Mouse (Mus musculus) 3T3-L1 (cell line): ENCODE results near the gene Olfr221.
"Not testable (repeated sequence)": the region's sequence is repeated elsewhere in the genome, so short reads cannot be mapped to it uniquely, and the experiment has no call there.

Experiments used
- DNase-seq: peaks from one replicate; pipeline ENCODE4 v3.0.0-alpha.2; 2015; ENCODE audit warnings: low read depth, low spot score

The Olfr221 gene

DNA sequence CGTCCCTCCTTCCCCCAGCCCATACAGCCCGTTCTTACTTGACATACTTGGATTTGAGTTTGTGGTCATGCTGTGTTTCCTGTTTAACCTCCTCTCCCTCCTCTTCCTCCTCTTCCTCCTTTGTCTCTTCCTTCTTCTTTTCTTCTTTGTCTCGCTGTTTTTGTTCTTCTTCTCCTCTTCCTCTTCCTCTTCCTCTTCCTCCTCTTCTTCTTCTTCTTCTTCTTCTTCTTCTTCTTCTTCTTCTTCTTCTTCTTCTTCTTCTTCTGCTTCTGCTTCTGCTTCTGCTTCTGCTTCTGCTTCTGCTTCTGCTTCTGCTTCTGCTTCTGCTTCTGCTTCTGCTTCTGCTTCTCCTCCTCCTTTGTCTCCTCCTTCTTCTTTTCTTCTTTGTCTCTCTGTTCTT is at the start of gene Olfr221:
Gene Olfr221, minus strand, starts transcription at position 101 of the 400 bp plus-strand sequence.
- DNase-seq = not testable (repeated sequence)

DNA sequence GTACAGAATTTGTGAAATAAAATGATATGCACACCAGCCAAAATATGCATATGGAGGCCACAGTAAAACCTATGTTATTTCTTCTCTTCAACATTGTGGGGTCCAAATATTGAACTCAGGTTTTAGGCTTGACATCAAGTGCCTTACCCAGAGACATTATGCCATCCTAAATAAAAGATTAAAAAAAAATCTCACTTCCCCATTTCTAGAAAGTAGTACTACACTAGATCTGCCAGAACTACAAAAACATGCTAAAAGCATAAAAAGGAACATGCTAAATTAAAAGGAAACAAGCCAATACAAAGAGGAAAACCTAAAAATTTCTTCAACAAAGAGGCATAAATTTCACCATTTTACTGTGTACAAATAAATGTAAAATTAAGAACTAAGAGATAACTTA is 40.8 kb upstream of the Olfr221 start:
- no peak for DNase-seq

DNA sequence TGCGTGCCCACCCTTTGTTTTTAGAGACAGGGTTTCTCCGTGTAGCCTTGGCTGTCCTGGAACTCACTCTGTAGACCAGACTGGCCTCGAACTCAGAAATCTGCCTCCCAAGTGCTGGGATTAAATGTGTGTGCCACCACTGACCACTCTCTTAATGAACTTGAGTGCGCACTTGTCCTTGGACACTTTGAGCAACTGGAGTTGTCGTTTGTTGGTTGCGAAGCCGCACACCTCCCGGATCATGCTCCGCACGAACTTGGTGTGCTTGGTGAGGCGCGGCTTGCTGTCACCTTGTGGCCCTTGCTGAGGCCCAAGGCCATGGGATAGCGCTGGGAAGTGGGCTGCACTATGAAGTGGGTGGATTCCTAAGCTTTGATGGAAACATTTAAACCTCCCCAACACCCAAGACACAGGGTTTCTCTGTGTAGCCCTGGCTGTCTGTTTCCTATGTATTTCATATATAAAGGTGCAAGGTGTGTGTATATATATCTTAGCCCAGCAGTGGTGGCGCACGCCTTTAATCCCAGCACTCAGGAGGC is 29.4 kb upstream of the Olfr221 start:
- DNase-seq = no peak

DNA sequence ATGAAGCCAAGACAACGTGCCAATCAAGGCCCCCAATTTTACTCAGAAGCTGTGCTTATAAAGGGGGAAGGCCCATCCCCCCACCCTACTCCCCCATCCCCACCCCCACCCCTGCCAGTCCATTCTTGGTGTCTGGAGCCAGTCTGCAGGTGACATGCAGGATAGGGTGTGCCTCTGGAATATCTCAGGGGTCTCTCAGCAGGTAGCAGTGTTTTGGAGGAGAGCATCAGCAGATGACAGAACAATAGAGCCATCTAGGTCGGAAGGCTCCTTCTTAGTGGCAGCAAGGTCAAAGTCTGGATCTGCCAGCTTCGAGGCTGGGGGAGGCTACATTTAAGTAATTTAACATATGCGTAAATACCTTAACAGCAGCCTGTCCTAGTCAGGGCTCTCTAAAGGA is 23.9 kb upstream of the Olfr221 start:
- DNase-seq = no peak

DNA sequence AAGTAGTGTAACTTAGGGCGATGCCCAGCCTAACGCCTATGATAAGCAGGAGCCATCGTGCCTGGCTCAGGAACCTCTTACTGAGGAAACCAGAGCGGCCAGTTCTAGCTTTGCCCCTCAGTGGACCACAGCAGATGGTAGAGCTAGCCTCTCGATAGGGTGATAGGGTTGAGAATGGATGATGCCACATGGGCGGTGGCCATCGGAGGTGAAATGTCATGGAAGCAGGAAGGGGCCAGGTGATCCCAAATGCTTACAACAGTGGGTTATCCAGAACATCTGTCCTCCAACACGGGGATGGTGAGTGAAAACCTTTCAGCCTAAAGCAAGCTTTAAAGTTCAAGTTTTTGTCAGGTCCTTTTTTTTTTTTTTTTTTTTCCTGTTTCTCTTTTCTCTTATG is 19.5 kb upstream of the Olfr221 start:
- no peak for DNase-seq

DNA sequence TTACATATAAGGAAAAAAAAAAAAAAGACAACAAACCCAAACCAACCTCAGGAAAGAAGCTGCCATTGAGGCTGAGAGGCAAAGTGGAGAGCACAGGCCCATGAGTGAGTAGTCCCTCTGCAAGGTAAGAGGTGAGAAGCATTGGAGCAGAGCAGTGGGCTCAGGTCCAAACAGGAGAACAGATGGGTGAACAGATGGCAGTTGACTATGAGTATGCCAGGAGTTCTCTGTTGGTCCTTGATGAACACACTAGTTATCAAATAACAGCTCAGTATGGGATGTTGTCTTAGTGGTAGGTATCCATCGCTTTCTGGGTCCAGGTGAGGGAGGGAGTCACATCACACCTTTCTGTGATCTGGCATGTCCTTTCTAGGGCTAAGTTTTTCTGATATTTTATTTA is 18.5 kb upstream of the Olfr221 start:
- DNase-seq = no peak

DNA sequence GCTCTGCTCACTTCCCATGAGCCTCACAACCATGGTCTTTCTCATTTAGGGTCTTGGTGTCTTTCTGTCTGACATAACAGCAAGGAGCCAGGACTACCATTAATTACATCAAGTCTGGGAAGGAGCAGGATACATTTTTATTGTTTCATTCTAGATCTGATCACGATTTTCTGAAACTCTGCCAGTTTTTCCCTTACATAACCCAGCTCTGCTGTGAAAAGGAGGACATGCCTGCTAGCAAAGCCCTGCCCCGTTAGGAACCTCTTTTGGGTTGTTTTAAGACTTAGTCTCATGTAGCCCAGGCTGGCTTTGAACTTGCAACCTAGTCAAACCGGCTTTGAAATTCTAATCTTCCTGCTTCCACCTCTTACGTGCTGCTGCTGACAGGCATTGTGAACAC is 17.7 kb upstream of the Olfr221 start:
- DNase-seq = no peak

DNA sequence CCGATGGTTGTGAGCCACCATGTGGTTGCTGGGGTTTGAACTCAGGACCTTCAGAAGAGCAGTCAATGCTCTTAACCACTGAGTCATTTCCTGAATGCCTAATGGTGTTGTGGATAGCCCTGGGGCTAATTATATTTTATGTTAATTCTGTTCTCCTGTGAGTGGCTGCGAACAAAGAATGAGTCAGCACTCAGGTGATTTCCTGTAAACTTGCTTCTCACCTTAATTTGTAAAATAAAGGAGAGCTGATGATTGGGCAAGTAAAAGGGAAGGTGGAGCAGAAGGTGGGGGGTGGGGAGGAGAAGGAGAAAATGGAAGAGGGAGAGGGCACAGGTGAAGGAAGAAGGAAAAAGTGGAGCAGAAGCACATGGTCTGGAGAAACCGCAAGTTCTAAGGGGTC is 10.5 kb upstream of the Olfr221 start:
- not testable (repeated sequence) for DNase-seq

DNA sequence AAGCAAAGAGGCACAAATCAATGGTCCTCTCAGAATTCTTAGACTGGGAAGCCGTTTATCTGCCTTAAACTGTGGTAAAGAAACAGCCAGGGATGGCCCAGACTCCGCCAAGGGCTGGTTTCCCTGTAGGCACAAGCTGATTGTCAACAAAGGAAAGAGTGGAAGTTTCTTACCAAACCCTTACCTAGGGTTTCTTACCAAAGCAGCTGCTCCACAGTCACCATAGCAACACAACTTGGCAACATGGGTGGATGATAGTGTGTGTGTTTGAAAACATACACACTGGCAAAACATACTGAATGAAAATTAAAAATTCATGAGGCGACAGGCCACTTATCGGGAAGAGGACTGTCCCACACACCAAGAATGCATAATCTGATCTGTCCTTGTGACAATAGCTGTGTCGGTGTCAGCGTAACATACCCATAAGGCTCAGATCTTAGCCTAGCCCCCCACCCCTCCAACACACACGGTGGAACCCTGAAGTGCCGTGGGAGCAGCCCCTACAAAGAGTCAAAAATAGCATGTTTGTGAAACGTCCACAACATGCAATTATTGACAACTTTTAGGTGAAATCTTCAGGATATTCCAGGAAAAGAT is 3.8 kb upstream of the Olfr221 start:
- no peak for DNase-seq

DNA sequence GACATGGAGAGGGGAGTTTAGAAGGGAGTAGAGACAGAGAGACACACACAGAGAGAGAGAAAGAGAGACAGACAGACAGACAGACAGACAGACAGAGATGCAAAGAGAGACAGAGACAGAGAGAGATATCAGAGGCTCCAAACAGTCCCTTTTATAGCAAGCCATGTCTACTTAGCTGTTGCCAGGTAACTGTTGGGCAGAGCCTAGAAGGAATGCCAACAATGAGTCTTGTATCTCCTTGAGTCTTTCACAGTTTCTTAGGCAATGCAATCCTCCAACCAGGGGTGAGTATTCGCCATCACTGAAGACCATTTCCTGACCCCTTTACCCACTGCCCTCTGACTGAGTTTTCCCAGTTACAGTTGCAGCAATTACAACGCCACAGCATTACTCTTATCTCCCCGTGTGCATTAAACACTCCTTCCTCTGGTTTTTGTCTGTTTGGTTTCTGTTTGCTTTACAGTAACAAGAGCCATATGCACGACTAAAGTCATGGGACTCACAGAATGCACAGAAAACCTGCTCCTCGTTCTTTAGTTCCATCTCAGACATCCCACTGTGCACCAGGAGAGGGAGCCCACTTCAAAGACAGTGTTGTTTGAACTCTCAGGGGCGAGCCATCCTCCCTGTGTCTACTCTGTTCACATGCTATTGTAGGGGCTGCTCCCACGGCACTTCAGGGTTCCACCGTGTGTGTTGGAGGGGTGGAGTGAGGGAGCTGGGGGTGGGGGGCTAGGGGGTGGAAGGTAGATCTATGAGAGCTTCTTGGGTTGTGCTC is 2.8 kb upstream of the Olfr221 start:
- peak; percentile 63 for DNase-seq

DNA sequence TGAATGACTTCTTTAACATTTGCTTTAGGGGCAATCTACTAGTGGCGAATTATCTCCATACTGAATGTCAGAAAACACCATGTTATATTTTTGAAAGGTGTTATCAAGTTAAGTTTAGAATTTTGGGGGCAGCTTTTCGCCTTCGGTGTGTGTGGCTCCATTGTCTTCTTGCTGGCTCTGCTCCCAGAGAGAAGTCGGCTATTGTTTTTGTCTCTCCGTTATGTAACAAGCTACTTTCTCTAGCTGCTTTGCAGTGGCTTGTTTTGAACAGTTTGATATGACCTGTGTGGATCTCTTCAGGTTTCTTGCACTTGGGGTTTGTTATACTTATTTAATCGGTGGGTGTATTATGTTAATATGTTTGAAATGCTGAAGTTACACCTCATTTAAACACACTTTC is 1.2 kb upstream of the Olfr221 start:
- DNase-seq = no peak

DNA sequence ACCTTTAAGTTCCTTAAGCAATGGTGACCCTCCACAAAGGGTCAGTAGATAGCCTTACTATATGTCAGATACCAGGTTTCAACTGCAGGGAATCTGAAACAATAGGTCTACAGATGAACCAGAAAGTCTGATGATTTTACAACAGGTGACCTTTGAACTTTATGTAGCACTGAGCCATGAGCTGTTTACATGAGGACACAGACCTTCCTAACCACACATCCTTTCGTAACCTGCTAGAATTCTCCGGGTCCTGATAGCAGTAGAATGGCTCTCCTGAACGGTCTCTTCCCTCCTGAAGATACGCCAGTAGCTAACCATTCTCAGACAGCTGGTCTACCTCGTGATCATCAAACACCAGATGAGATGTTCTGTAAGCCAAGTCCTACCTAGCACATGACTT is 2.9 kb downstream of the Olfr221 start:
- no peak for DNase-seq

DNA sequence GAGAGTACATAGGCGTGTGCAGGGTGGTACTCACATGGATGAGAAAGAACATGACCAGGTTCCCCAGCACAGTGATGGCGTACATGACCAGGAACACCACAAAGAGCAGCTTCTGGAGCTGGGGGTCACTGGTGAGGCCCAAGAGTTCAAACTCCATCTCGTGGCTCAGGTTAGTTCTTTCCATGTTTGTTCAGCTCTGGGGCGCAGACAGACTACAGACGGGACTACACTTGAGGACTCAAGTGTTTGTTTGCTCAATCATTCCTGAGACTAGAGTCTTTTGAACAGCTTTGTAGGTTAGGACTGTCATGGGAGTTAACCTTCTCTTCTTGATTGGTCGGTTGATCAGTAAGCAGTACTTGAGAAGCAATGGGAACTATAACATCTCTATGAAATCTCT is 6.3 kb downstream of the Olfr221 start:
- no peak for DNase-seq

DNA sequence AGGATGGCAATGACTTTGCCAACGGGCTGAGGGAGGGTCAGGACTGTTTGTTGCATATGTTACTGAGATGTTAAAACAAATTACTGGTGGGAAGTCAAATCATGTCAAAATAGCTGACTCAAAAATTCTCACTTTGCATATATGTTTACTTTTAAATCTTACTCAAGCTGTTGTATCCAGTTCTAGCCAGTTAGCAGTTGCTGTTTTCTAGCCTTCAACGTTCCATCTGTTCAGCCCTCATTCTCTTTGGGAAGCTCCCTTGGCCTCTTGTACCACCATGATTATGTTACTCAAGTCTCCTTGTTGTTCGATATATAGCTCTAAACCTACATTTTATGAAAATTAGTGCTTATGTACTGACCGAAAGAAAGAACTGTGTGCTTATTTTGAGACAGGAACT is 15.9 kb downstream of the Olfr221 start:
- DNase-seq = no peak

DNA sequence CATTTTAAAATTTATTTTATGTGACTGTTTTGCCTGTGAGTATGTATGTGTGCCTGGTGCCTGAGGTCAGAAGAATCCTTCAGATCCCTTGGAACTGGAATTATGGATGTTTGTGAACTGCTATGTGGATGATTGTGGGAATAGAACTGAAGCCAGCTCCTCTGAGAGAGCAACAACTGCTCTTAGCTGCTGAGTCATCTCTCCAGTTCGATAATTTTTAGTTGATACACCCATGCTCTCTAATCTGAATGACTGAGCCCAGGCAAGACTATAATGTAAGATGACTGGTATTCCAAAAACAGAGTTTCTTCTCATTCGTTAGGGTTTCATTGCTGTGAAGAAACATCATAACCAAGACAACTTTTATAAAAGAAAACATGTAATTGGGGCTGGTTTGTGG is 18.1 kb downstream of the Olfr221 start:
- no peak for DNase-seq

DNA sequence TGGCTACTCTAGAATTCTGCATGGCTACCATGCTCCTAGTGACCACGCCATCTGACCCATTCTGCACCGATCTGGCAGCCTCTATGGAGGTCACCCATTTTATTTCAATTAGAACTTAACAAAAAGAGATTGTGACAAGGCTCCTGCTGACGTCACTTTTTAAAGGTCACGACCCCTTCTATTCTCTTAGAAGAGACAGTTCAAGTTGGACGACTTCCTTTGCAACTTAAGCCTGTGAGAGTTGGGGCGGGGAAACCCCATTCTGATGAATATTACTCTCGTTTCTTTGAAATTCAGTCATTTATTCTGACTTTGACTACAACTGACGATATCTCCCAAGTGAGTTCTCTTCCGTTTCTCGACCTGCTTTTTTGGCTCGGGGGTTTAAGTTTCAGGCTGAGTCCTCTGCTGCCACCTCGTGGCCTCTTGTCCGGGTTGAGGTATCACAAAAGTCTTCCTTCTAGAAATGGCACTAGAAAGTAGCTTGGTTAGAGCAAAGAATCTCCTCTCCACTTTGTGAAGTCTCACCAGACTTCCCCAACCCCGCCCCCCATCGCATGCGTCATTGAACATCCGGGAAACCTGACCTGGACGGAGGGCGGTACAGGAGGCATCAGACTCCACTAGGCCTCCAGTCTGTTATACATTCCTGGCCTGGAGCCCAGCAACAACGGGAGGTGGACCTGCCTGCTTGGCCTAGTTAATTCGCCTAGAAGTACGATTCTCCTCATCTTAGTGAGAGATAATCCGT is 19.4 kb downstream of the Olfr221 start:
- DNase-seq = peak; percentile 95

DNA sequence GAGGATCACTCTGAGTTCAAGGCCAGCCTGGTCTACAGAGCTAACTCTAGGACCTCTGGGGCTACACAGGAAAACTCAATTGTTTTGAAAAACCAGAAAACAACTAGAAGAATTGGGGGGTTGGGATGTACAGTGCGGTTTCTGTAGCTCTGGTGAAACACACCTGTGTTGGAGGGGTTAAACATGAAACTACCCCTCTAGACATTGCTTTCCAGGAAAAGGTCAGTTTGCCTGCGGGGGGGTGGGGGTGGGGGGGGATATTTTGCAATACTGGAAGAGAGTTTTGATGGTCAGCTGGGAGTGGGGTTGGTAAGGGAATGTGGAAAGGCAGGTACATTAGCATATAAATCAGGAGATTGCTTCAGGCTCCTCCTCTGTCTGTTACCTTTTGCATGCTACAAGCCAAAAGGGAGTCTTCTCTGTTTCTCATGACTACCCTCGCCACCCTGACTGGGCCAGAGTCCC is 20.0 kb downstream of the Olfr221 start:
- no peak for DNase-seq

DNA sequence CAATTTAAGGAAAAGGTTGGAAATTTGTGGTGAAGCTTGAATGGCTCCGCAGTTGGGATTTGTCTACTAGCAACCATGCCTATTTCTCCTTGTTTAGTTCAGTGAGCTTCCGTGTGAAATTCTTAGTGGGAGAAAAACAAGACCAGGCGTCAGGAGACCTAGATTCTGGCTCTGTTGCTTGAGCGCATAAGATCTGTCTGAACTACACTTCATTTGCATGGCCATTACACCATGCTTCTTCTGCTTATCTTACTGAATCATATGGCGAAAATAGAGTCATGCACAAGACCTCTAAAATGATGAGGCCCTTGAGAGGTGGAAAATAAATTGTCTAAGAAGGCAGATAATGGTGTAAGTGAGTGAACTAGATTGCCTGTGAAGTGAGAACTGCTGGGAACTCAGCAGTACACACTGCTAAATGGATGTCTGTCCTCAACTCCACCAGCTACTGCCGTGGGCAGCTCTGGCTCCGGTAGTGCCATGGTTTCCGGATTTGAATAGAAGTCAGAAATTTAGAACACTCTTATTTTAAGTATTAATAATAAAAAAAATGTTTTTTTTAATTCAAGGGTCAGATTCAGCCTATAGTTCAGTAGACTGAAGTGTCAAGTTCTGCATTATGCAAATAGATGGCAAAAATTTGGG is 20.6 kb downstream of the Olfr221 start:
- no peak for DNase-seq

DNA sequence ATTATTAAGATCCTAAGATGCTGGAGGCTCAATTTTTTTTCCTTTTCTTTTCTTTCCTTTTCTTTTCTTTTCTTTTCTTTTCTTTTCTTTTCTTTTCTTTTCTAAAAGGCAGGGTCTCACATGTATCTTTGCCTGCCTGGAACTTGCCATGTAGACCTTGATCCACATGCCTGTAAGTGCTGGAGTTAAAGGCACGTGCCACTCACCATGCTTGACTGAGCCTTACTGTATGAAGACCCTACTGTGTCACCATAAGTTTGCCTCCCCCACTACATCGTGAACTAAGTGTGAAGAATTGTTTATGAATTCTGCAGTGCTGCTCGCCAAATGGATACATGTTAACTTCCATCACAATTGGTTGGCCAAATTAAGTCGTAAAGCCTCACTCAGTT is 21.1 kb downstream of the Olfr221 start:
- no peak for DNase-seq

DNA sequence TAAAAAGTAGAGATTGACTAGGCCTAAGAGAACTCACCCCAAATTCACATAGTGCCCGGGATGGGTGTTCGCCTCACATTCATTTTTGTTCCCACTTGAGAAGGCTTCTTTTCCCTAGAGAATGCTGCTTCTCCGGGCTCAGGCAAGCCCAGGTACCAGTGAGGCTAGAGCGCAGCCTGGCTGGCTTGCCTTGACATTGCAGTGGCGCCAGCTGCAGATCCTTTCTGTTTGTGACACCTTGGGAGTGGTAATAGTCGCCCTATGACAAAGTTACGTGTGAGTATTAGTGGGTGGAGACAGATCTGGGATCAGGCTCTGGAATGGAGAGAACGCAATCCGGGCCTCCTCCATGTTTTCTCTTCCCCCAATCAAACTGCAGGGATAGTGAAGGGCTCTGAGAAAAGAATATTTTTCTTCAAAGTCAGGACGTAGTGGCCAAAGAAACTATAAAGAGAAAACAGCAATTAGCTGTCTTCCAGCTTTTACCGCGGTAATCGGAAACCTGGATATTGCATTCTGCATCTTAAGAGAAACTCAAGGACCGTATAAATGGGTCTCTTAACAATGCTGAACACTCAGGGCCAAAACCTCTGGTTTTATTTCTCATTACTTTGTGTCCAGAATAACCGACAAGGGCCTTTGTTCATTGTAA is 21.6 kb downstream of the Olfr221 start, which contains the start of gene Zfp219:
Gene Zfp219, minus strand, starts transcription at position 248 of the 652 bp plus-strand sequence.
- DNase-seq = peak; percentile 95
